Mouse (Mus musculus): ENCODE results near the gene Ctrb1.

DNA sequence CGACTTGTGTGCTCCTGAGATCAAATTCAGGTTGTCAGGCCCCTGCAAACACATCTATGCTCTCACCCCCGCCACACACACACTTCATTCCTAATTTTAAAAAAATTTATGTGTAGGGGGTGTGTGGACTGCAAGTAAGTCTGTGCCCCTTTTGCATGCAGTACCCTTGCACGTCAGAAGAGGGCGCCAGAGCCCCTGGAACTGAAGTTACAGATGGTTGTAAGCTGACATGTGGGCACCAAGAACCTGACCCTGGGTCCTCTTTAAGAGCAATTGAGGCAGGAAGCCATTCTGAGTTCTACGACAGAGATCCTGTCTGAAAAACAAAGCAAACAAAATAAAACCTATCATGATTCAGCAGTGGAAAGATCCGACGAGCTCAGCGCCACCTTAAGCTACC is 14.6 kb downstream of the Ctrb1 start:
- no peak for TF ChIP-seq CTCF (IDR thresholded peaks at IDR 0.05; ENCODE audit: borderline replicate concordance, control insufficient read depth, extremely low read depth, insufficient read depth, low read length, poor library complexity)
- no peak for TF ChIP-seq POLR2A (IDR thresholded peaks at IDR 0.05; ENCODE audit: control insufficient read depth, extremely low read depth, insufficient read depth, low read length, poor library complexity)
